Mouse (Mus musculus): ENCODE results near the gene Fhdc1. TPM values are rescaled to one million over a fixed set of nuclear protein-coding genes. Genes with fewer than 3 reads are reported as not detected.

Fhdc1 gene
- total RNA-seq, 2 experiments from 2014 or later: 0.24 to 0.55 TPM

- intact Hi-C loops (cut with DNase I; ENCODE audit: low total_unique reads): no loop called here
- no peak for DNase-seq
These were observed 85.3 kb downstream of the Fhdc1 start for GRCm38 (mm10) chr3:84394841-84395447.

Other genes with a start within 250 kb of the Fhdc1 start
- 1 to 10 TPM; 4.9 to 5.4 TPM for gene Trim2, start 173.6 kb downstream of the Fhdc1 start, total RNA-seq (2021)
- gene Arfip1, start 102.2 kb upstream of the Fhdc1 start, total RNA-seq (2021): 10 to 100 TPM; 14.0 to 17.4 TPM
- 10 to 100 TPM; 11.1 to 14.2 TPM for gene Tigd4, start 113.1 kb upstream of the Fhdc1 start, total RNA-seq (2021)
- 1 to 10 TPM; 1.4 to 2.1 TPM for gene Tmem154, start 185.8 kb upstream of the Fhdc1 start, total RNA-seq (2021)